Mouse (Mus musculus) lung, adult 2 months (tissue): ENCODE results near the gene Gm20388. TPM values are rescaled to one million over a fixed set of nuclear protein-coding genes. Genes with fewer than 3 reads are reported as not detected.

Experiments used
- DNase-seq: peaks from one replicate; pipeline ENCODE4 v3.0.0; 2022
- H3K4me1 ChIP-seq: fragments of 200-500 bp; 2 replicates; pipeline ENCODE4 v1.6.1; 2011; ENCODE audit warnings: low read length; ENCODE audit not compliant: control insufficient read depth, insufficient read depth
- H3K4me3 ChIP-seq: fragments of 200-500 bp; replicated peaks from 2 replicates; pipeline ENCODE3; 2011; ENCODE audit warnings: low read depth, mild to moderate bottlenecking, control low read depth, low read length; ENCODE audit errors: extremely low read depth
- CTCF ChIP-seq: fragments of 200-500 bp; IDR thresholded peaks from 2 replicates; pipeline ENCODE4 v1.5.1; 2011; ENCODE audit warnings: mild to moderate bottlenecking, low read length, control low read depth; ENCODE audit not compliant: insufficient read depth
- POLR2A ChIP-seq: fragments of 200-500 bp; IDR thresholded peaks from 2 replicates; pipeline ENCODE4 v1.6.1; 2011; ENCODE audit warnings: low read depth, mild to moderate bottlenecking, control low read depth, low read length, borderline replicate concordance; ENCODE audit errors: extremely low read depth
- WGBS: fragments of 180-500 bp; shearing (Covaris S2); methylation state at CpG from one replicate; pipeline ENCODE4 v1.1.7; 2018; 5-methylcytosine and 5-hydroxymethylcytosine counted together
- polyA plus RNA-seq: library from polyadenylated mRNA; depleted of rRNA; stranded (reverse); fragments of >200 nt; gene quantifications from 2 replicates; pipeline ENCODE4 v1.2.3, GENCODE M21; 2012

Gm20388 gene
- polyA plus RNA-seq, 1 experiment, result 67.8 TPM

DNA sequence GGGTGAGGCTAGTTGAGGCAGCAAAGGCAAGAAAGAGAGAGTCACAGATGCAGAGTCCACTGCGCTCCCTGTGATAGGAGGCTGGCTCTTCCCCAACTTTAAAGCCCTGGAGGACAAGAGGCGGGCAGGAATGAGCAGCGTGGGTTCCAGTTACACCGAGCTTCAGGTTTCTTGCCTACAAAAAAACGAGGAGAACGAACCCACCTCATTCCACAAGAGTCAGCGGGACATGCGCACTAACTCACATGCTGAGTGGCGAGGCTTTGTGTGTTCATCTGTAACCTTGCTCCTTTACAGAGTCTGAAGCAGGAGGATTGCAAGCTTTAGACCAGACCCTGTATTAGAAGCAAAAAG is 2748.1 kb downstream of the Gm20388 start:
- no peak for DNase-seq
- no peak overlapping the region for H3K4me3 ChIP-seq
- no peak for TF ChIP-seq POLR2A
- no peak for TF ChIP-seq CTCF
- peaks cover 61% of the 10 kb centered on the region for H3K4me1 ChIP-seq
- WGBS, result 82% methylated on average over 9 of the region's 9 CpGs

DNA sequence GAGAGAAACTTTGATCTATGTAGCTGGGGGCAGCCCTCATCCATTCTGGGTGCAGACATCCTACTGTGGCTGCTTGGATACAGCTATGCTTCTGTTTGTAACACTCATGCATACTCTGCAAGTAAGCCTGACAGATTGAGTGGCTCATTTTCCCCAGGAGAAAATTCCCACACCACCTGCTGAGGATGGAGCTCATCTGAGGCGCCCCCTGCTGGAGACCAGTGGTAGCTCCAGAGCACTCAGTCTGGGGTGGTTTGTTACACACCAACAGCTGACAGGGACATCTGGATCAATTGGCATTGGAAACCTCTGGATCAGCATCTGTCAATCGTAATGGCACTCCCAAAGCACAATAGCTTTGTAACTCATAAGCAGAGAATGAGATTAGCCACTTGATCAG is 2749.4 kb downstream of the Gm20388 start:
- H3K4me1 ChIP-seq, result peaks cover 62% of the 10 kb centered on the region
- TF ChIP-seq CTCF (peak; percentile 56), POLR2A (no peak)
- no peak overlapping the region for H3K4me3 ChIP-seq
- WGBS, result 74% methylated on average over 2 of the region's 2 CpGs
- no peak for DNase-seq

DNA sequence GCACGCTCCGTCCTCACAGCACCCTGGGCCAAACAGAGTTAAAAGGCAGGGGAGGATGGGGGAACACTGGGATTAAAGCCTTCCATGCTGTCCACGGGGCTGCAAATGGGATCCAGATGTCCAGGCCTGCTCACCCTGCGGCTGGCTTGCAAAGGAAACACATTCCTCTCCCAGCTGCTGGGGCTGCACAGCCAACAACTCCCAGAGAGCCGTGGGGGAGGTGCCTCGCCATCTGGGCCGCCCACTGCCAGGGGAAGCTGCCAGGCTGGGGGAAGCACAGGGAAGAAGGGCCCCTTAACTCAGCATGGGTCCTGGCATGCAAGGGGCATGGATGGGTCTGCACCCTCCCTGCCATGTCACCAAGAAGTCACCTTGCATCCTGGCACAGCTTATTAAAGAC is 2750.5 kb downstream of the Gm20388 start:
- H3K4me3 ChIP-seq, result no peak overlapping the region
- no peak for TF ChIP-seq CTCF
- peak; percentile 30; the same call in 1 of the 2 replicates for TF ChIP-seq POLR2A
- peaks cover 60% of the 10 kb centered on the region for H3K4me1 ChIP-seq
- no peak for DNase-seq
- WGBS, result 19% methylated on average over 7 of the region's 7 CpGs

DNA sequence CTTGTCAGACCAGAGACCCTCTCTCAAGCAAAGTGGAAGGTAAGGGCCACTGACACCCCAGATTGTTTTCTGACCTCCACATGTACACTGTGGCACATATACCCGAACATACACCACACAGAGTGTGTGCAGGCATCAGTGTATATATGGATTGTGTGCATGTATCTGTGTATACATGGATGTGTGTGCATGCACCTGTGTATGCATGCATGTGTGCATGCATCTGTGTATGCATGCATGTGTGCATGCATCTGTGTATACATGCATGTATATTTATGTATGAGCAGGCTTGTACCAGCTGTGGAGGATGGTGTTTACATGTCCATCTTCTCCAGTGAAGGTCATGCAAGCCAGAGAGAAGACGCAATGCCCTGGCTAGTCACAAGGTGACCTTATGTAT is 2751.3 kb downstream of the Gm20388 start:
- peaks cover 61% of the 10 kb centered on the region for H3K4me1 ChIP-seq
- WGBS, result 58% methylated on average over 2 of the region's 2 CpGs
- TF ChIP-seq POLR2A, result no peak
- TF ChIP-seq CTCF, result no peak
- no peak for DNase-seq
- H3K4me3 ChIP-seq, result no peak overlapping the region

DNA sequence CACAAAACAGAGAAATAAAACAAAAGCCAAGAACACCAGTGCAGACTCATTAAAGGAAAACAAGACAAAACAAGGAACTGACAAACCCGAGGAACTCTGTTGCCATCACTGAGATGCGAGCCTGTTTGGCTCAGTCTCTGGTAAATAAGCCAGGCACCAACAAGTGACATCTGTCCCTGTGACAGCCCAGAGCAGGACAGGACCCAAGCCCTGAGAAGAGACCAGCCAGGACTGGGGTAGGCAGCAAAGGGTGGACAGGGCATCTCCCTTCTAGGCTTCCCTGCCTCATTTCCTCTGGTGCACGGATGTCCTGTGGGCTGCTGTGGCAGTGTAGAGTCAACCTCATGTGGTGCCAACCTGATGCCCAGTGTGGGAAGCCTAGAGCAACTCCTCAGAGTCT is 2752.5 kb downstream of the Gm20388 start:
- H3K4me3 ChIP-seq, result no peak overlapping the region
- 23% methylated on average over 3 of the region's 3 CpGs for whole genome bisulfite sequencing
- DNase-seq, result no peak
- TF ChIP-seq CTCF, result no peak
- no peak for TF ChIP-seq POLR2A
- peaks cover 57% of the 10 kb centered on the region for H3K4me1 ChIP-seq

DNA sequence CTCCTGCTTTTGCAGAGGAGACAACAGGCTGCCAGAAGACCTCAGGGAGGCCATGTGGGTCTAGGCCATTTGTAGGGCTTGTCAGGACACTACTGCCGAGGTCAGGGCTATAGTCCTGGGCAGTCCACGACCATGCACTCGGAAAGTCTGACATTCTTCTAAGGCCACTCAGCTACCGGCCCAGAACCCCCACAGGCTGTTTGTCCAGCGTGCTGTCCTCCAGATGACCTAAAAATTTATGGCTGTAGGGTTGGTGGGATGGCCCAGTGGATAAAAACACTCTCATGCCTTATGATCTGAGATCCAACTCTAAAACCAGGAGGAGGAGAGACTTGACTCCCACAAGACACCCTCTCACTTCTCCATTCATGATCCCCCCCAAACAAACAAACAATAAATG is 2753.0 kb downstream of the Gm20388 start:
- Histone ChIP-seq H3K4me1 (peaks cover 60% of the 10 kb centered on the region), H3K4me3 (no peak overlapping the region)
- WGBS, result 53% methylated on average over 5 of the region's 5 CpGs
- TF ChIP-seq POLR2A (no peak), CTCF (no peak)
- DNase-seq, result no peak

DNA sequence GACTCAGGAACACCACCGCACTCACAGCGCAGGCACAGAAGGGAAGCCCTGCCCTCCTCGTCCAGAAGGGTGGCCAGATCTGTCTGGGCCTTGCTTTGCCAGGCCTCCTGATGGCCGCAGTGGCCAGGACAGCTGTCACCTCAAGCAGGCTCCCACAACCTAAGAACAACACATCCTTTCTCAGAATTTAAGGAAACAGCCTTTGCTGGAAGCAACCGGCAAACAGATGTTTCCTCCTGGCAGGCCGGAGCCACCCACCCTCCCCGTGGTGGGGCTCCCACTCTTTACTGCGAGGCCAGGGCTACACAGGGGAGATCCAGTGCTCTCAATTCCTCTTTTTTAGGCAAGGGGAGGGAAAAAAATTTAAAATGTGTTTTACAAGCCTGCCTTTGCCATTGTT is 2754.6 kb downstream of the Gm20388 start:
- peak; percentile 53 for DNase-seq
- no peak overlapping the region for H3K4me3 ChIP-seq
- WGBS, result 33% methylated on average over 8 of the region's 8 CpGs
- peaks cover 69% of the 10 kb centered on the region for H3K4me1 ChIP-seq
- TF ChIP-seq POLR2A (peak; percentile 44; the same call in 1 of the 2 replicates), CTCF (0 out of 2 replicates have a peak, but pooled peaks have one; percentile 4)

DNA sequence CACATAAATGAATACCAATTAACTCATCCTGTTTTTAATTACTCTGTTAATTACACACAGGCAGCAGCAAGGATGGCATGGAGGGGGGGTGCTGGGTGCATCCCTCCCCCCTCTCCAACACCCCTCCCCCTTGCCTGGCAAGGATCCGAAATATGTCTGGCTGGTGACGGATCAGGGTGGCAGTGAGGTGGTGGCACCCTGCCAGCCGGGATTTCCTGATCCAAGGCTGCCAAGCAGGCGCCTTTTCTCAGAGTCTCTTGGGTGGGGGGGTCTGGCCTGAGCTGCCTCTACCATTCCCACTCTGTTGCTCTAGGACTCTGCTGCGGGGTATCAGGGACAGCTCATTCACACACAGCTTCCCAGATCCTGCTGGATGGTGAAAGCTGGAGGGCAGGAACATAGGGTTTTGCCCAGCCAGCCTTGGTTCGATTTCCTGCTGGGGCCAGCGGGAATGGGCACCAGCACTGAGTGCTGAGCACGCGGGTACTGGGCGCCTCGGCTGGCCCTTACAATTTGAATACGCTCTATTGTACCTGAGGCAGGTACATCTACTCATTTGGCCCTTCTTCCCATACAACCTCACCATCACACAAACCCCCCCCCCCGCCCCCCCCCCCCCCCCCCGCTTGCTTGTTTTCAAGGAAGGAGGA is 2755.2 kb downstream of the Gm20388 start:
- no peak for TF ChIP-seq CTCF
- no peak for TF ChIP-seq POLR2A
- WGBS, result 24% methylated on average over 14 of the region's 14 CpGs
- Histone ChIP-seq H3K4me1 (peaks cover 71% of the 10 kb centered on the region), H3K4me3 (no peak overlapping the region)
- DNase-seq, result peak; percentile 70

DNA sequence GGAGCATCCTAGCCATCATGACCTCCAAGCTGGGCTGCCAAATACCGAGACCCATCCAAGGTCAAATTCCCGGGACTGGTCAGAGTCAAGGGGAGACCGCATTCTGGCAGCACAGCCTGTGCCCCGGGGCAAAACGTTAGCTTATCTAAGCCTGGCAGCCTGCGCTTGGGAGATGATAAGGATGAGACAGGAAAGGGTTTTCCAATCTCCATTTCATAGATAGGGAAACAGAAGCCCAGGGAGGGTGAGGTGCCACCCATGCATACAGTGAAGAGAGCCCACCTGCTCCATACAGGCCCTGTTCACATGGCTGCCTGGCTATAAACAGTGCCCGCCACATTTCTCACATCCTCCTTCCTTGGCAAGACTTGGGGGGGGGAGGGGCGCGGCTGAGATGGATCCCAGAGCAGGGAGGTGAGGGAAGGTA is 2755.7 kb downstream of the Gm20388 start:
- DNase-seq, result peak; percentile 52
- TF ChIP-seq POLR2A (0 out of 2 replicates have a peak, but pooled peaks have one; percentile 13), CTCF (no peak)
- no peak overlapping the region for H3K4me3 ChIP-seq
- peaks cover 70% of the 10 kb centered on the region for H3K4me1 ChIP-seq
- whole genome bisulfite sequencing, result 20% methylated on average over 9 of the region's 9 CpGs

DNA sequence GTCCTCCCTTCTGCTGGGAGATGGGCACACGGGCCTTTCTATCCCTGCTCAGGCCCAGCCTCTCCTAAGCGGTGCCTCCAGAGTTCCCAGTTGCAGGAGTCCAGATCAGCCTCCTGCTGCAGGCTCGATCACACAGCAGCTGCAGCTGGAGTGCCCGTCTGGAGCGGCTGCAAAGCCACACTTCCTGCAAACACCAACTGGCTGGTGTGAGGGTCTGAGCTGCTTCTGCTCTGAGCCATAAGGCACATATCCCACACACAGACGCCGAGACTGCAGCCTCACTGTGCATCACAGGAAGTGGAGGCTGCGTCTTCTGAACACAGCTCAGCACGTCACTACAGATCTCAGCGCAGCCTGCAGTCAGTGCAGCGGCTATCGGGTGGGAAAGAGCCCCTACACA is 2756.2 kb downstream of the Gm20388 start:
- Histone ChIP-seq H3K4me3 (no peak overlapping the region), H3K4me1 (peaks cover 65% of the 10 kb centered on the region)
- no peak for DNase-seq
- 25% methylated on average over 12 of the region's 12 CpGs for WGBS
- TF ChIP-seq CTCF, result no peak
- TF ChIP-seq POLR2A, result no peak

DNA sequence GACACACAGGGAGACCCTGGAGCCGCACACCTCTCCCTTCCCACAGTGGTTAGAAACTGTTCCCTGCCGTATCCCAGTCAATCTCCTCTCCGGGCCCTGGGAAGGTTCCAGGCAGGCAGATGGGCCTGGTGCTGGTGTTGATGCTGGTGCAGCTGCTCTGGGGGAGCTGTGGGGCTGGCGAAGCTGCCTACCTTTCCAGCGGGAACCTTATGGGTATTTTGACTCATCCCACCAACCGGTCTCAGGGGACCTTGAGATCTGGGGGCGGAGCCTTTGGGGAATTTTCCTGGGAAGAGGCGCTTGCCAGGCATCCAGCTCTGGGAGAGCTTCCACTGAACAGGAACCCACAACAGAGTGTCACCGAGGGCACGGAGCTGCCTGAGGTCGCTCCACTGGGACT is 2757.2 kb downstream of the Gm20388 start:
- TF ChIP-seq CTCF (no peak), POLR2A (no peak)
- H3K4me3 ChIP-seq, result no peak overlapping the region
- no peak for DNase-seq
- 52% methylated on average over 11 of the region's 11 CpGs for WGBS
- peaks cover 59% of the 10 kb centered on the region for H3K4me1 ChIP-seq
